ENCODE assay signal across 12 mouse cellular contexts in genomic region chr5:148847032-148847431, GRCm38 (mm10).
A peak's percentile ranks its signal among the peaks of the same experiment; 100 is the strongest.
DNase-seq lines count a peak whose midpoint lies in the region; ATAC-seq and TF ChIP-seq lines count a peak whose summit lies in the region.
"Had no signal": no experiment of that assay in that cellular context is flagged by ENCODE, and none has a peak within 500 bp of the region (broad histone marks: within the 10 kb centered on the region; RNA-seq: fewer than 3 reads in every experiment).

No protein-coding gene starts in this region.

- intact Hi-C loops in left cerebral cortex, postnatal 10 days (cut with DNase I) = no loop called here

- DNase-seq in CD4-positive, CD25-positive, alpha-beta regulatory T cell, adult 2 months (ENCODE audit: low read depth, low spot score) = peak; percentile 64
- no peak for DNase-seq in liver, embryonic 14.5 days (ENCODE audit: low read depth in 3 of 3, low spot score in 3 of 3)
- DNase-seq in NIH3T3 (ENCODE audit: low read depth) = peak; percentile 28
- no peak for DNase-seq in left cerebral cortex, postnatal 10 days (ENCODE audit: extremely low spot score in 1 of 2, low spot score in 2 of 2)
- DNase-seq: cerebellum, adult 8-10 months; heart, postnatal 4 days; kidney, adult 11 months had no signal

- ATAC-seq in CD4-positive, CD25-positive, alpha-beta regulatory T cell, adult 4 months = no peak
- ATAC-seq in liver, embryonic 14.5 days (ENCODE audit: insufficient read depth) = no peak
- ATAC-seq in liver, embryonic 12.5 days = no peak
- ATAC-seq in midbrain, embryonic 15.5 days (replicated peaks) = no peak

- no peak overlapping the region for H3K4me2 ChIP-seq in liver, embryonic 14.5 days (ENCODE audit: low read depth)
- no peak overlapping the region for H3K4me2 ChIP-seq in liver, embryonic 12.5 days
- H3K4me2 ChIP-seq in midbrain, embryonic 15.5 days = no peak overlapping the region

- H3K27me3 ChIP-seq in liver, embryonic 14.5 days (ENCODE audit: control insufficient read depth, insufficient read depth, low read length) = no peaks in the 10 kb centered on the region
- 0 out of 2 replicates have a peak, but pooled peaks cover 4% of the 10 kb centered on the region for H3K27me3 ChIP-seq in liver, embryonic 12.5 days (replicated peaks)
- H3K27me3 ChIP-seq in small intestine, adult 2 months (ENCODE audit: control insufficient read depth, insufficient read depth, low read length) = no peaks in the 10 kb centered on the region
- no peaks in the 10 kb centered on the region for H3K27me3 ChIP-seq in midbrain, embryonic 15.5 days (replicated peaks)

- TF ChIP-seq CTCF in liver, embryonic 14.5 days (IDR thresholded peaks at IDR 0.05; ENCODE audit: low read depth) = peak; percentile 51
- peak; percentile 24; the same call in 1 of the 2 replicates for TF ChIP-seq CTCF in small intestine, adult 2 months (IDR thresholded peaks at IDR 0.05; ENCODE audit: extremely low read depth, insufficient read length, insufficient replicate concordance, low read depth, low read length)

- H3K9me3 ChIP-seq in liver, embryonic 14.5 days (ENCODE audit: control insufficient read depth, low read length) = no peaks in the 10 kb centered on the region
- no peaks in the 10 kb centered on the region for H3K9me3 ChIP-seq in liver, embryonic 12.5 days (replicated peaks)
- H3K9me3 ChIP-seq in midbrain, embryonic 15.5 days = no peaks in the 10 kb centered on the region
- H3K9me3 ChIP-seq: midbrain, embryonic 10.5 days had no signal

- 85% methylated on average over 5 of the region's 5 CpGs for WGBS in liver, embryonic 14.5 days (ENCODE audit: insufficient replicate concordance)
- WGBS in liver, embryonic 12.5 days (ENCODE audit: insufficient replicate concordance) = 86% methylated on average over 5 of the region's 5 CpGs
- 95% methylated on average over 5 of the region's 5 CpGs for WGBS in small intestine, adult 2 months
- 95% methylated on average over 5 of the region's 5 CpGs for WGBS in midbrain, embryonic 15.5 days

- H3K9ac ChIP-seq in liver, embryonic 14.5 days (replicated peaks) = no peak overlapping the region
- no peak overlapping the region for H3K9ac ChIP-seq in liver, embryonic 12.5 days
- no peak overlapping the region for H3K9ac ChIP-seq in midbrain, embryonic 15.5 days

- no peaks in the 10 kb centered on the region for H3K4me1 ChIP-seq in liver, embryonic 14.5 days (replicated peaks; ENCODE audit: control insufficient read depth in 2 of 2, insufficient read depth in 2 of 2, low read length in 1 of 2)
- no peaks in the 10 kb centered on the region for H3K4me1 ChIP-seq in liver, embryonic 12.5 days
- H3K4me1 ChIP-seq in small intestine, adult 2 months (ENCODE audit: control insufficient read depth, insufficient read depth, insufficient read length, low read length) = no peaks in the 10 kb centered on the region
- H3K4me1 ChIP-seq in midbrain, embryonic 15.5 days = no peaks in the 10 kb centered on the region

- TF ChIP-seq POLR2A in small intestine, adult 2 months (IDR thresholded peaks at IDR 0.05; ENCODE audit: low read depth, low read length) = no peak

- H3K36me3 ChIP-seq in liver, embryonic 14.5 days (replicated peaks; ENCODE audit: control insufficient read depth, insufficient read depth, low read depth) = no peaks in the 10 kb centered on the region
- H3K36me3 ChIP-seq in liver, embryonic 12.5 days = no peaks in the 10 kb centered on the region
- no peaks in the 10 kb centered on the region for H3K36me3 ChIP-seq in small intestine, adult 2 months (ENCODE audit: control insufficient read depth, insufficient read depth, low read length)
- H3K36me3 ChIP-seq in midbrain, embryonic 15.5 days (replicated peaks) = no peaks in the 10 kb centered on the region
- H3K36me3 ChIP-seq: midbrain, embryonic 10.5 days had no signal

- no peak overlapping the region for H3K4me3 ChIP-seq in liver, embryonic 14.5 days (ENCODE audit: insufficient read depth in 1 of 2, low read depth in 2 of 2, low read length in 2 of 2)
- no peak overlapping the region for H3K4me3 ChIP-seq in liver, embryonic 12.5 days
- no peak overlapping the region for H3K4me3 ChIP-seq in small intestine, adult 2 months (ENCODE audit: low read depth, low read length)
- H3K4me3 ChIP-seq in midbrain, embryonic 15.5 days = no peak overlapping the region
- H3K4me3 ChIP-seq: midbrain, embryonic 10.5 days had no signal

- H3K27ac ChIP-seq in liver, embryonic 14.5 days = no peak overlapping the region
- H3K27ac ChIP-seq in liver, embryonic 12.5 days = no peak overlapping the region
- no peak overlapping the region for H3K27ac ChIP-seq in small intestine, adult 2 months (ENCODE audit: insufficient read depth, low read depth, low read length)
- H3K27ac ChIP-seq in midbrain, embryonic 15.5 days = no peak overlapping the region
- H3K27ac ChIP-seq: midbrain, embryonic 10.5 days had no signal

- no peak for TF ChIP-seq EP300 in liver, embryonic 14.5 days (IDR thresholded peaks at IDR 0.05; ENCODE audit: low read depth)

Comparison
In these comparisons a context has a peak if more than half of its experiments do, and no peak if none do; other contexts are left out.
1. DNase-seq: peak in CD4-positive, CD25-positive, alpha-beta regulatory T cell, adult 2 months (single experiment) and NIH3T3 (single experiment); none in liver, embryonic 14.5 days (0 of 3) and left cerebral cortex, postnatal 10 days (0 of 2).